Mouse (Mus musculus) heart, postnatal 0 days (tissue): ENCODE measurements at regions not wholly inside any gene's neighbourhood (a gene's known extent, or its start where the extent isn't known, plus 50 kb on each side); places are given as distances from the start of the nearest gene placed in this dataset.

Experiments used
- ATAC-seq: fragments of 200-750 bp; cut with Nextera tagmentation; 2 replicates; pipeline ENCODE4 v1.8.0; 2017; ENCODE audit warnings: low read depth, moderate number of reproducible peaks, moderate library complexity; ENCODE audit not compliant: insufficient read depth
- DNase-seq: peaks from one replicate; pipeline ENCODE4 v3.0.0-alpha.2; 2016; ENCODE audit warnings: low spot score
- H3K27ac ChIP-seq: fragments of 300-500 bp; sonication (generic); 2 replicates; pipeline ENCODE4 v1.5.1; 2014; ENCODE audit warnings: low read depth, mild to moderate bottlenecking
- H3K27me3 ChIP-seq: fragments of 300-500 bp; sonication (generic); 2 replicates; pipeline ENCODE4 v1.6.1; 2014; ENCODE audit warnings: low read length, mixed read lengths; ENCODE audit not compliant: control insufficient read depth, insufficient read depth
- H3K36me3 ChIP-seq: fragments of 300-500 bp; sonication (generic); replicated peaks from 2 replicates; pipeline ENCODE4 v1.6.1; 2014; ENCODE audit warnings: low read length, mixed read lengths; ENCODE audit not compliant: control insufficient read depth, insufficient read depth
- H3K4me1 ChIP-seq: fragments of 300-500 bp; sonication (generic); 2 replicates; pipeline ENCODE4 v1.6.1; 2014; ENCODE audit warnings: antibody characterized with exemption; ENCODE audit not compliant: control insufficient read depth, insufficient read depth
- H3K4me2 ChIP-seq: fragments of 300-500 bp; sonication (generic); 2 replicates; pipeline ENCODE4 v1.6.1; 2014; ENCODE audit warnings: low read depth, mild to moderate bottlenecking, low read length, moderate library complexity
- H3K4me3 ChIP-seq: fragments of 300-500 bp; sonication (generic); 2 replicates; pipeline ENCODE4 v1.5.1; 2014; ENCODE audit warnings: low read depth, low read length
- H3K9ac ChIP-seq: fragments of 300-500 bp; sonication (generic); replicated peaks from 2 replicates; pipeline ENCODE4 v1.6.1; 2014; ENCODE audit warnings: low read depth, low read length, mixed read lengths
- H3K9me3 ChIP-seq: fragments of 300-500 bp; sonication (generic); replicated peaks from 2 replicates; pipeline ENCODE4 v1.6.1; 2016; ENCODE audit warnings: low read length; ENCODE audit not compliant: control insufficient read depth
- CTCF ChIP-seq: IDR thresholded peaks from 2 replicates; pipeline ENCODE4 v1.5.1; 2016; ENCODE audit warnings: antibody characterized with exemption, control low read depth, low read depth
- EP300 ChIP-seq: IDR thresholded peaks from 2 replicates; pipeline ENCODE4 v1.6.1; 2016; ENCODE audit warnings: antibody characterized with exemption, low read depth
- WGBS: fragments of 180-500 bp; shearing (Covaris S2); extraction: QIAGEN DNeasy Blood & Tissue Kit; methylation state at CpG from one replicate; pipeline ENCODE4 v1.1.7; 2014; 5-methylcytosine and 5-hydroxymethylcytosine counted together

- Histone ChIP-seq H3K4me1 (no peaks in the 10 kb centered on the region), H3K9me3 (no peaks in the 10 kb centered on the region), H3K4me2 (no peak overlapping the region), H3K9ac (no peak overlapping the region), H3K4me3 (no peak overlapping the region), H3K27ac (no peak overlapping the region), H3K36me3 (no peaks in the 10 kb centered on the region), H3K27me3 (no peaks in the 10 kb centered on the region)
- no peak for ATAC-seq
- no peak for TF ChIP-seq EP300
- no peak for TF ChIP-seq CTCF
- DNase-seq = no peak
- 71% methylated on average over 6 of the region's 6 CpGs for WGBS
Measured at GRCm38 (mm10) chr8:113066170-113066708, 496.4 kb downstream of the Cntnap4 start.

- TF ChIP-seq CTCF (no peak), EP300 (no peak)
- H3K27me3 ChIP-seq = no peaks in the 10 kb centered on the region
- no peak overlapping the region for H3K27ac ChIP-seq
- no peak overlapping the region for H3K4me3 ChIP-seq
- no peak overlapping the region for H3K4me2 ChIP-seq
- H3K36me3 ChIP-seq = no peaks in the 10 kb centered on the region
- ATAC-seq (no peak), DNase-seq (no peak)
- H3K9me3 ChIP-seq = no peaks in the 10 kb centered on the region
- H3K9ac ChIP-seq = no peak overlapping the region
- H3K4me1 ChIP-seq = no peaks in the 10 kb centered on the region
- WGBS = 74% methylated on average over 2 of the region's 2 CpGs
Measured at GRCm38 (mm10) chr8:113083976-113084375, 514.1 kb downstream of the Cntnap4 start.

GRCm38 (mm10) chr8:113087586-113087985 is 517.7 kb downstream of the Cntnap4 start:
- ATAC-seq = no peak
- no peak overlapping the region for H3K27ac ChIP-seq
- WGBS = 69% methylated on average over 1 of the region's 1 CpGs
- H3K9me3 ChIP-seq = no peaks in the 10 kb centered on the region
- no peaks in the 10 kb centered on the region for H3K4me1 ChIP-seq
- H3K9ac ChIP-seq = no peak overlapping the region
- no peak for DNase-seq
- H3K36me3 ChIP-seq = no peaks in the 10 kb centered on the region
- no peak overlapping the region for H3K4me2 ChIP-seq
- TF ChIP-seq EP300 = no peak
- no peak for TF ChIP-seq CTCF
- H3K27me3 ChIP-seq = no peaks in the 10 kb centered on the region
- no peak overlapping the region for H3K4me3 ChIP-seq

- WGBS = 59% methylated on average over 6 of the region's 6 CpGs
- no peaks in the 10 kb centered on the region for H3K4me1 ChIP-seq
- no peak overlapping the region for H3K4me2 ChIP-seq
- H3K9me3 ChIP-seq = no peaks in the 10 kb centered on the region
- TF ChIP-seq CTCF (no peak), EP300 (no peak)
- no peak overlapping the region for H3K4me3 ChIP-seq
- H3K27ac ChIP-seq = no peak overlapping the region
- ATAC-seq (no peak), DNase-seq (no peak)
- no peaks in the 10 kb centered on the region for H3K27me3 ChIP-seq
- no peak overlapping the region for H3K9ac ChIP-seq
- H3K36me3 ChIP-seq = no peaks in the 10 kb centered on the region
Measured at GRCm38 (mm10) chr8:113111665-113112064, 523.7 kb upstream of the Mon1b start.

- H3K36me3 ChIP-seq = no peaks in the 10 kb centered on the region
- WGBS = 59% methylated on average over 3 of the region's 3 CpGs
- DNase-seq (no peak), ATAC-seq (no peak)
- no peak overlapping the region for H3K27ac ChIP-seq
- TF ChIP-seq CTCF (no peak), EP300 (no peak)
- no peak overlapping the region for H3K4me2 ChIP-seq
- H3K9ac ChIP-seq = no peak overlapping the region
- no peak overlapping the region for H3K4me3 ChIP-seq
- H3K9me3 ChIP-seq = no peaks in the 10 kb centered on the region
- no peaks in the 10 kb centered on the region for H3K4me1 ChIP-seq
- no peaks in the 10 kb centered on the region for H3K27me3 ChIP-seq
Measured at GRCm38 (mm10) chr8:113114165-113114700, 521.2 kb upstream of the Mon1b start.

- H3K9ac ChIP-seq = no peak overlapping the region
- no peaks in the 10 kb centered on the region for H3K27me3 ChIP-seq
- H3K4me3 ChIP-seq = no peak overlapping the region
- H3K4me1 ChIP-seq = no peaks in the 10 kb centered on the region
- no peaks in the 10 kb centered on the region for H3K36me3 ChIP-seq
- DNase-seq (no peak), ATAC-seq (no peak)
- no peak overlapping the region for H3K4me2 ChIP-seq
- 78% methylated on average over 9 of the region's 9 CpGs for WGBS
- TF ChIP-seq EP300 = no peak
- no peak for TF ChIP-seq CTCF
- H3K27ac ChIP-seq = no peak overlapping the region
- H3K9me3 ChIP-seq = no peaks in the 10 kb centered on the region
Measured at GRCm38 (mm10) chr8:113117241-113117640, 518.1 kb upstream of the Mon1b start.
